Mouse (Mus musculus): ENCODE results near the gene Zbtb20.

- TF ChIP-seq CTCF (IDR thresholded peaks at IDR 0.05; ENCODE audit: control insufficient read depth, insufficient read depth, low read length) (no peak), POLR2A (IDR thresholded peaks at IDR 0.05; ENCODE audit: borderline replicate concordance, control insufficient read depth, low read depth, low read length) (no peak)
These were observed 487.6 kb downstream of the Zbtb20 start for GRCm38 (mm10) chr16:43363316-43363715.

Measured in bone marrow, adult 2 months (tissue).